Mouse (Mus musculus) MEL (cell line): Measurements from ENCODE around the gene Diras1. TPM values are rescaled to one million over a fixed set of nuclear protein-coding genes. Genes with fewer than 3 reads are reported as not detected.
"Not testable (repeated sequence)": the region's sequence is repeated elsewhere in the genome, so short reads cannot be mapped to it uniquely, and the experiment has no call there.

Experiments
- DNase-seq: peaks from one replicate; pipeline ENCODE4 v3.0.0; 2011; ENCODE audit warnings: low read depth, low spot score
- H3K27ac ChIP-seq: 2 replicates; pipeline ENCODE4 v1.5.1; 2012; ENCODE audit warnings: low read depth, mild to moderate bottlenecking, control low read depth, low read length, moderate library complexity; ENCODE audit not compliant: control insufficient read depth
- H3K27me3 ChIP-seq, 2 experiments: fragments of 150-350 bp in 1 of 2; sonication (generic) in 1 of 2; 2 replicates each; pipeline ENCODE4 v1.6.1; 2012; ENCODE audit warnings: low read length in 2 of 2, mild to moderate bottlenecking in 2 of 2, improper control_type of control experiment in 1 of 2, moderate library complexity in 1 of 2; ENCODE audit not compliant: insufficient read depth in 2 of 2, control insufficient read depth in 1 of 2
- H3K36me3 ChIP-seq, 2 experiments: 2 replicates each; pipeline ENCODE4 v1.6.1; 2012 to 2014; ENCODE audit warnings: low read length in 2 of 2, improper control_type of control experiment in 1 of 2, inconsistent platforms in 1 of 2, mild to moderate bottlenecking in 1 of 2; ENCODE audit not compliant: insufficient read depth in 2 of 2, control insufficient read depth in 1 of 2
- H3K4me1 ChIP-seq, 2 experiments: fragments of 150-350 bp in 1 of 2; sonication (generic) in 1 of 2; 2 replicates each; pipeline ENCODE4 v1.6.1; 2012; ENCODE audit warnings: low read length in 2 of 2, improper control_type of control experiment in 1 of 2, mild to moderate bottlenecking in 1 of 2; ENCODE audit not compliant: insufficient read depth in 2 of 2, control insufficient read depth in 1 of 2
- H3K4me3 ChIP-seq, 2 experiments: fragments of 150-350 bp in 1 of 2; sonication (generic) in 1 of 2; 2 replicates each; pipeline ENCODE4 v1.5.1; 2012; ENCODE audit warnings: low read depth in 2 of 2, low read length in 2 of 2, mild to moderate bottlenecking in 2 of 2, moderate library complexity in 2 of 2, control low read depth in 1 of 2, improper control_type of control experiment in 1 of 2; ENCODE audit not compliant: control insufficient read depth in 1 of 2, insufficient read depth in 1 of 2
- H3K79me2 ChIP-seq: 2 replicates; pipeline ENCODE4 v1.6.1; 2012; ENCODE audit warnings: mild to moderate bottlenecking, low read length, moderate library complexity; ENCODE audit not compliant: control insufficient read depth, poor library complexity, insufficient read depth
- H3K9ac ChIP-seq: 2 replicates; pipeline ENCODE4 v1.6.1; 2012; ENCODE audit warnings: low read depth, mild to moderate bottlenecking, control low read depth, low read length, moderate library complexity; ENCODE audit not compliant: control insufficient read depth, poor library complexity, severe bottlenecking
- H3K9me3 ChIP-seq: fragments of 150-350 bp; sonication (generic); replicated peaks from 2 replicates; pipeline ENCODE4 v1.6.1; 2012; ENCODE audit warnings: mild to moderate bottlenecking, low read length, improper control_type of control experiment, moderate library complexity; ENCODE audit not compliant: insufficient read depth
- CHD2 ChIP-seq: IDR thresholded peaks from 2 replicates; pipeline ENCODE4 v1.6.1; 2011; ENCODE audit warnings: low read length, improper control_type of control experiment
- CTCF ChIP-seq, 3 experiments: IDR thresholded peaks in 2 of 3; conservative IDR thresholded peaks in 1 of 3; 2 replicates each; pipeline ENCODE4 v1.5.1; 2011 to 2012; ENCODE audit warnings: low read length in 3 of 3, low read depth in 2 of 3, mild to moderate bottlenecking in 2 of 3, improper control_type of control experiment in 1 of 3, inconsistent platforms in 1 of 3, mixed read lengths in 1 of 3, moderate library complexity in 1 of 3; ENCODE audit not compliant: control insufficient read depth in 1 of 3, insufficient read depth in 1 of 3, poor library complexity in 1 of 3, severe bottlenecking in 1 of 3
- EP300 ChIP-seq, 2 experiments: IDR thresholded peaks; 2 replicates each; pipeline ENCODE4 v1.6.1; 2011; ENCODE audit warnings: improper control_type of control experiment in 2 of 2, low read length in 2 of 2, low read depth in 1 of 2, mild to moderate bottlenecking in 1 of 2
- GABPA ChIP-seq: IDR thresholded peaks from 2 replicates; pipeline ENCODE4 v1.6.1; 2012; ENCODE audit warnings: low read depth, mild to moderate bottlenecking, inconsistent platforms, low read length, improper control_type of control experiment, moderate library complexity
- GATA1 ChIP-seq: IDR thresholded peaks from 2 replicates; pipeline ENCODE4 v1.6.1; 2011; ENCODE audit warnings: low read depth, low read length, improper control_type of control experiment
- JUND ChIP-seq: IDR thresholded peaks from 2 replicates; pipeline ENCODE4 v1.6.1; 2011; ENCODE audit warnings: low read depth, mild to moderate bottlenecking, improper control_type of control experiment, low read length
- KAT2A ChIP-seq: conservative IDR thresholded peaks from 2 replicates; pipeline ENCODE4 v1.6.1; 2012; ENCODE audit warnings: low read depth, low read length, improper control_type of control experiment, inconsistent platforms
- MAFK ChIP-seq: IDR thresholded peaks from 2 replicates; pipeline ENCODE4 v1.6.1; 2011; ENCODE audit warnings: low read depth, mild to moderate bottlenecking, low read length, improper control_type of control experiment, borderline replicate concordance
- MAX ChIP-seq: IDR thresholded peaks from 2 replicates; pipeline ENCODE4 v1.6.1; 2011; ENCODE audit warnings: low read length, improper control_type of control experiment
- MAZ ChIP-seq: IDR thresholded peaks from 2 replicates; pipeline ENCODE4 v1.6.1; 2012; ENCODE audit warnings: low read depth, mild to moderate bottlenecking, inconsistent platforms, low read length, improper control_type of control experiment
- MXI1 ChIP-seq: IDR thresholded peaks from 2 replicates; pipeline ENCODE4 v1.6.1; 2011; ENCODE audit warnings: mild to moderate bottlenecking, low read depth, low read length, improper control_type of control experiment
- MYB ChIP-seq: IDR thresholded peaks from 2 replicates; pipeline ENCODE4 v1.6.1; 2011; ENCODE audit warnings: mild to moderate bottlenecking, low read depth, low read length, improper control_type of control experiment
- MYC ChIP-seq: IDR thresholded peaks from 2 replicates; pipeline ENCODE4 v1.6.1; 2011; ENCODE audit warnings: low read depth, mild to moderate bottlenecking, low read length, improper control_type of control experiment, moderate library complexity
- POLR2A ChIP-seq, 2 experiments: IDR thresholded peaks; 2 replicates each; pipeline ENCODE4 v1.6.1; 2011 to 2012; ENCODE audit warnings: low read length in 2 of 2, mild to moderate bottlenecking in 2 of 2, control low read depth in 1 of 2, improper control_type of control experiment in 1 of 2, low read depth in 1 of 2, moderate library complexity in 1 of 2; ENCODE audit not compliant: control insufficient read depth in 1 of 2, insufficient read depth in 1 of 2, poor library complexity in 1 of 2
- POLR2AphosphoS2 ChIP-seq: IDR thresholded peaks from 2 replicates; pipeline ENCODE4 v1.6.1; 2011; ENCODE audit warnings: low read length, improper control_type of control experiment
- RAD21 ChIP-seq: IDR thresholded peaks from 2 replicates; pipeline ENCODE4 v1.6.1; 2011; ENCODE audit warnings: mild to moderate bottlenecking, low read depth, low read length, improper control_type of control experiment
- SIN3A ChIP-seq: IDR thresholded peaks from 2 replicates; pipeline ENCODE4 v1.6.1; 2012; ENCODE audit warnings: low read length, improper control_type of control experiment, inconsistent platforms
- SMC3 ChIP-seq: IDR thresholded peaks from 2 replicates; pipeline ENCODE4 v1.6.1; 2011; ENCODE audit warnings: low read depth, low read length, improper control_type of control experiment
- TBP ChIP-seq: IDR thresholded peaks from 2 replicates; pipeline ENCODE4 v1.8.0; 2011; ENCODE audit warnings: low read depth, low read length, improper control_type of control experiment
- UBTF ChIP-seq: IDR thresholded peaks from 2 replicates; pipeline ENCODE4 v1.6.1; 2012; ENCODE audit warnings: low read depth, mild to moderate bottlenecking, inconsistent platforms, low read length, improper control_type of control experiment, moderate library complexity, borderline replicate concordance; ENCODE audit not compliant: insufficient read depth
- USF2 ChIP-seq, 2 experiments: IDR thresholded peaks; 2 replicates each; pipeline ENCODE4 v1.6.1; 2011 to 2012; ENCODE audit warnings: improper control_type of control experiment in 2 of 2, low read length in 2 of 2, borderline replicate concordance in 1 of 2, inconsistent platforms in 1 of 2, low read depth in 1 of 2, mild to moderate bottlenecking in 1 of 2; ENCODE audit not compliant: insufficient read depth in 1 of 2
- ZKSCAN1 ChIP-seq: IDR thresholded peaks from 2 replicates; pipeline ENCODE4 v1.6.1; 2012; ENCODE audit warnings: low read depth, mild to moderate bottlenecking, inconsistent platforms, low read length, improper control_type of control experiment, moderate library complexity
- ZMIZ1 ChIP-seq: IDR thresholded peaks from 2 replicates; pipeline ENCODE4 v1.6.1; 2012; ENCODE audit warnings: low read depth, mild to moderate bottlenecking, inconsistent platforms, low read length, improper control_type of control experiment, moderate library complexity
- ZNF384 ChIP-seq: IDR thresholded peaks from 2 replicates; pipeline ENCODE4 v1.6.1; 2012; ENCODE audit warnings: low read depth, mild to moderate bottlenecking, inconsistent platforms, low read length, improper control_type of control experiment
- polyA plus RNA-seq, 2 experiments: library from polyadenylated mRNA; stranded (reverse) in 1 of 2; unstranded in 1 of 2; fragments of >175 nt in 1 of 2; fragments of >200 nt in 1 of 2; gene quantifications; 2 replicates each; pipeline versions ENCODE4 v1.2.1 to v1.2.4; 2012; ENCODE audit warnings: low replicate concordance in 2 of 2, low read depth in 1 of 2; ENCODE audit not compliant: insufficient read length in 2 of 2, insufficient read depth in 1 of 2, missing spikeins in 1 of 2
- total RNA-seq: library from RNA; depleted of rRNA; stranded (reverse); fragments of 300-350 nt; gene quantifications from 2 replicates; pipeline ENCODE4 v1.2.3, GENCODE M21; 2012

Diras1 gene
- total and polyA plus RNA-seq, 3 experiments = 0.04 TPM; not detected in 2

GRCm38 (mm10) chr10:81057406-81058130, 32.1 kb upstream of the Diras1 start:
- Histone ChIP-seq H3K4me3 (no peak overlapping the region), H3K9ac (no peak overlapping the region), H3K27ac (no peak overlapping the region), H3K9me3 (no peaks in the 10 kb centered on the region), H3K4me1 (peaks cover 3 to 8% of the 10 kb centered on the region in 2 experiments; a peak in 2 of 4 replicates), H3K36me3 (peaks cover 0 to 2% of the 10 kb centered on the region in 2 experiments; a peak in 2 of 4 replicates), H3K79me2 (peaks cover 45% of the 10 kb centered on the region), H3K27me3 (no peaks in the 10 kb centered on the region)
- DNase-seq = no peak
- TF ChIP-seq JUND = no peak
- no peak for TF ChIP-seq UBTF
- no peak for TF ChIP-seq GABPA
- TF ChIP-seq USF2 (IDR thresholded peaks at IDR 0.05; ENCODE audit: borderline replicate concordance in 1 of 2, insufficient read depth in 1 of 2, low read depth in 1 of 2, low read length in 2 of 2) = no peak
- TF ChIP-seq MAZ = no peak
- no peak for TF ChIP-seq MXI1
- TF ChIP-seq CTCF (IDR thresholded peaks at IDR 0.05 in 2 of 3, conservative IDR thresholded peaks at IDR 0.05 in 1 of 3; ENCODE audit: control insufficient read depth in 1 of 3, insufficient read depth in 1 of 3, low read depth in 2 of 3, low read length in 3 of 3, poor library complexity in 1 of 3, severe bottlenecking in 1 of 3) = no peak
- no peak for TF ChIP-seq KAT2A
- no peak for TF ChIP-seq ZKSCAN1

- not testable (repeated sequence) for H3K4me3 ChIP-seq, H3K36me3 ChIP-seq, H3K9me3 ChIP-seq, H3K4me1 ChIP-seq, DNase-seq, H3K9ac ChIP-seq, H3K27ac ChIP-seq, H3K27me3 ChIP-seq
- peaks cover 45% of the 10 kb centered on the region for H3K79me2 ChIP-seq
Observed at GRCm38 (mm10) chr10:81055802-81056340, 30.4 kb upstream of the Diras1 start.

GRCm38 (mm10) chr10:81055169-81055568, 29.7 kb upstream of the Diras1 start:
- no peaks in the 10 kb centered on the region for H3K27me3 ChIP-seq
- TF ChIP-seq SIN3A = no peak
- no peak for TF ChIP-seq EP300 (IDR thresholded peaks at IDR 0.05; ENCODE audit: low read depth in 1 of 2, low read length in 2 of 2)
- TF ChIP-seq CHD2 = no peak
- TF ChIP-seq ZNF384 = no peak
- TF ChIP-seq SMC3 = no peak
- TF ChIP-seq MAX = no peak
- TF ChIP-seq USF2 (IDR thresholded peaks at IDR 0.05; ENCODE audit: borderline replicate concordance in 1 of 2, insufficient read depth in 1 of 2, low read depth in 1 of 2, low read length in 2 of 2) = no peak
- no peak for TF ChIP-seq TBP
- TF ChIP-seq ZMIZ1 = no peak
- TF ChIP-seq MYB = no peak
- TF ChIP-seq MAFK = no peak
- TF ChIP-seq POLR2AphosphoS2 = no peak
- no peak for TF ChIP-seq MYC
- TF ChIP-seq MXI1 = no peak
- no peak for TF ChIP-seq GATA1
- no peak for TF ChIP-seq POLR2A (IDR thresholded peaks at IDR 0.05; ENCODE audit: control insufficient read depth in 1 of 2, insufficient read depth in 1 of 2, low read depth in 1 of 2, low read length in 2 of 2, poor library complexity in 1 of 2)
- no peak for TF ChIP-seq RAD21
- no peak for TF ChIP-seq JUND
- TF ChIP-seq, all 39 proteins: peak for 0
- H3K27ac ChIP-seq = no peak overlapping the region
- H3K4me3 ChIP-seq = no peak overlapping the region
- no peak overlapping the region for H3K9ac ChIP-seq
- peaks cover 45% of the 10 kb centered on the region for H3K79me2 ChIP-seq
- H3K4me1 ChIP-seq = peaks cover 3 to 8% of the 10 kb centered on the region in 2 experiments; a peak in 2 of 4 replicates
- H3K9me3 ChIP-seq = no peaks in the 10 kb centered on the region
- DNase-seq = no peak
- H3K36me3 ChIP-seq = no peaks in the 10 kb centered on the region; a peak in 2 of 4 replicates
